Mouse (Mus musculus): ENCODE results near the gene Mapt. TPM values are rescaled to one million over a fixed set of nuclear protein-coding genes. Genes with fewer than 3 reads are reported as not detected.
"Not testable (repeated sequence)": the region's sequence is repeated elsewhere in the genome, so short reads cannot be mapped to it uniquely, and the experiment has no call there.

The Mapt gene
- polyA plus RNA-seq, 1 experiment = 5.5 TPM

DNA sequence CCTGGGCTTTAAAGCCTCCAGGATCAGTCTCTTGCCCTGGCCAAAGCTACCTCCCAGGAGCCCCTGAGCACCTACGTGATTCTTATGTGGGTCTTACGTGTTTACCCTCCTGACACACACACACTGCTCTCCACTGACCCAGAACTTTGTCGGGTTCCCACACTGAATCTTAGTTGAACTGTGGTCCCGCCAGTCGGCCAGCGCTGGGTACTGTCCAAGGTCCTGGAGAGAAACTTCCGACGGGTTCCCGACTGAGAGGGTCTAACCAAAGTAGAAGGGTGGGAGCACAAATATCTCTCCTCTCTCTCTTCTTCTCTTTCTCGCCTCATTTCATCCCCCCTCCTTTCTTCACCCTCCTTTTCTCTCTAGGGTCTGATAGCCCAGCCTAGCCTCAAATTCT is 33.3 kb upstream of the Mapt start:
- TF ChIP-seq CTCF (IDR thresholded peaks at IDR 0.05; ENCODE audit: control insufficient read depth, insufficient read depth, low read length) = no peak
- TF ChIP-seq POLR2A (IDR thresholded peaks at IDR 0.05; ENCODE audit: borderline replicate concordance, control insufficient read depth, low read depth, low read length) = no peak
- 8% methylated on average over 10 of the region's 10 CpGs for WGBS
- H3K4me1 ChIP-seq (ENCODE audit: control insufficient read depth, insufficient read depth, low read length) = no peaks in the 10 kb centered on the region

GRCm38 (mm10) chr11:104203271-104203670 is 27.9 kb upstream of the Mapt start:
- no peak overlapping the region for H3K27ac ChIP-seq (ENCODE audit: control insufficient read depth, insufficient read depth, low read depth, low read length, poor library complexity)
- no peak for TF ChIP-seq CTCF (IDR thresholded peaks at IDR 0.05; ENCODE audit: control insufficient read depth, insufficient read depth, low read length)
- TF ChIP-seq POLR2A (IDR thresholded peaks at IDR 0.05; ENCODE audit: borderline replicate concordance, control insufficient read depth, low read depth, low read length) = no peak
- no peak overlapping the region for H3K4me3 ChIP-seq (replicated peaks; ENCODE audit: control insufficient read depth, low read depth, low read length)
- no peaks in the 10 kb centered on the region for H3K4me1 ChIP-seq (ENCODE audit: control insufficient read depth, insufficient read depth, low read length)
- 31% methylated on average over 3 of the region's 3 CpGs for WGBS

More for the DNA sequence above, 33.3 kb upstream of the Mapt start:
- H3K27ac ChIP-seq (ENCODE audit: control insufficient read depth, insufficient read depth, low read depth, low read length, poor library complexity) = no peak overlapping the region
- H3K4me3 ChIP-seq (replicated peaks; ENCODE audit: control insufficient read depth, low read depth, low read length) = no peak overlapping the region

GRCm38 (mm10) chr11:104206573-104206972 is 24.6 kb upstream of the Mapt start:
- no peaks in the 10 kb centered on the region for H3K4me1 ChIP-seq (ENCODE audit: control insufficient read depth, insufficient read depth, low read length)
- TF ChIP-seq POLR2A (IDR thresholded peaks at IDR 0.05; ENCODE audit: borderline replicate concordance, control insufficient read depth, low read depth, low read length) (no peak), CTCF (IDR thresholded peaks at IDR 0.05; ENCODE audit: control insufficient read depth, insufficient read depth, low read length) (no peak)
- H3K4me3 ChIP-seq (replicated peaks; ENCODE audit: control insufficient read depth, low read depth, low read length) = no peak overlapping the region
- 66% methylated on average over 4 of the region's 4 CpGs for WGBS
- no peak overlapping the region for H3K27ac ChIP-seq (ENCODE audit: control insufficient read depth, insufficient read depth, low read depth, low read length, poor library complexity)

- WGBS = 60% methylated on average over 3 of the region's 3 CpGs
- TF ChIP-seq CTCF (IDR thresholded peaks at IDR 0.05; ENCODE audit: control insufficient read depth, insufficient read depth, low read length) (no peak), POLR2A (IDR thresholded peaks at IDR 0.05; ENCODE audit: borderline replicate concordance, control insufficient read depth, low read depth, low read length) (no peak)
- Histone ChIP-seq H3K4me3 (replicated peaks; ENCODE audit: control insufficient read depth, low read depth, low read length) (no peak overlapping the region), H3K4me1 (ENCODE audit: control insufficient read depth, insufficient read depth, low read length) (no peaks in the 10 kb centered on the region), H3K27ac (ENCODE audit: control insufficient read depth, insufficient read depth, low read depth, low read length, poor library complexity) (no peak overlapping the region)
Measured at GRCm38 (mm10) chr11:104209041-104209440, 22.1 kb upstream of the Mapt start.

DNA sequence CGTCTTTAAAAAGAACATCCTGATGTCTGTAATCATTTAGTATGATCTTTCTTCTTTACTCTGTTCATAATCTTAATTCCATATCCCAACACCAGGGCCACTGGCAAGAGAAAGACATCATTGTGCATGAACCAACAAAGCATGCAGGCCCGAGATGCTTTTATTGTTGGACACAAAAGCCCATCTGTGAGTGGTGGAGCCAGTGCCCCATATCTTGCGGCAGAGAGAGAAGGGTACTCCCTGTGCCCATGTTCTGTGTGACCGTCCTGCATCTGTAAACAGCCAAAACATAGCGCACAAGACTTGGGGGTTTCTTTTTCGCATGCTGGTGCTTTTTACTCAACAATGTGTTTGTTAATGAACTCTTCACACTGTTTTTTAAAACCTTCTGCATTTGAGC is 19.9 kb upstream of the Mapt start:
- WGBS = 76% methylated on average over 6 of the region's 6 CpGs

GRCm38 (mm10) chr11:104214128-104214527 is 17.1 kb upstream of the Mapt start:
- not testable (repeated sequence) for H3K4me1 ChIP-seq (ENCODE audit: control insufficient read depth, insufficient read depth, low read length); H3K4me3 ChIP-seq (replicated peaks; ENCODE audit: control insufficient read depth, low read depth, low read length); H3K27ac ChIP-seq (ENCODE audit: control insufficient read depth, insufficient read depth, low read depth, low read length, poor library complexity)
- 82% methylated on average over 5 of the region's 5 CpGs for WGBS

More for the DNA sequence above, 19.9 kb upstream of the Mapt start:
- TF ChIP-seq POLR2A (IDR thresholded peaks at IDR 0.05; ENCODE audit: borderline replicate concordance, control insufficient read depth, low read depth, low read length) = no peak
- Histone ChIP-seq H3K4me1 (ENCODE audit: control insufficient read depth, insufficient read depth, low read length) (no peaks in the 10 kb centered on the region), H3K4me3 (replicated peaks; ENCODE audit: control insufficient read depth, low read depth, low read length) (no peak overlapping the region), H3K27ac (ENCODE audit: control insufficient read depth, insufficient read depth, low read depth, low read length, poor library complexity) (no peak overlapping the region)

DNA sequence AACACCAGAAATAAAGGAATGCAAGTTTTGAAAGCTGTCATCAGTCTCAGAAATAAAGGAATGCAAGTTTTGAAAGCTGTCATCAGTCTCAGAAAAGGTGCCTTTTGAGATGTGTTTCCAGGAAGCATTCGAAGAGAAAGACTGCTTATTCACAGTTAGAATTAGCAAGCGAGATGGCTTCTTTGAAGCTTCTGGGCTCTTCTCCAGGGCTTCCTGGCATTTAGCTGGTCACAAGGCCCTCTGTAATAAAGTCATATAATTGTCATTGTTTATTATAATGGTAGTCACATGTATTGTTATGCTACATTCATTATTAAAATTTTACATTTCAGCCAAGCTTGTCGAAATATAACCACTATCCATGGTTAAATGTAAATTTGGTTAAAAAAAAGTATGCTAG is 13.1 kb upstream of the Mapt start:
- TF ChIP-seq POLR2A (IDR thresholded peaks at IDR 0.05; ENCODE audit: borderline replicate concordance, control insufficient read depth, low read depth, low read length) = no peak
- TF ChIP-seq CTCF (IDR thresholded peaks at IDR 0.05; ENCODE audit: control insufficient read depth, insufficient read depth, low read length) = no peak
- H3K4me3 ChIP-seq (replicated peaks; ENCODE audit: control insufficient read depth, low read depth, low read length) = no peak overlapping the region
- H3K27ac ChIP-seq (ENCODE audit: control insufficient read depth, insufficient read depth, low read depth, low read length, poor library complexity) = no peak overlapping the region
- H3K4me1 ChIP-seq (ENCODE audit: control insufficient read depth, insufficient read depth, low read length) = no peaks in the 10 kb centered on the region
- 73% methylated on average over 3 of the region's 3 CpGs for WGBS

GRCm38 (mm10) chr11:104220291-104220690 is 10.9 kb upstream of the Mapt start:
- Histone ChIP-seq H3K4me1 (ENCODE audit: control insufficient read depth, insufficient read depth, low read length) (no peaks in the 10 kb centered on the region), H3K27ac (ENCODE audit: control insufficient read depth, insufficient read depth, low read depth, low read length, poor library complexity) (no peak overlapping the region), H3K4me3 (replicated peaks; ENCODE audit: control insufficient read depth, low read depth, low read length) (no peak overlapping the region)
- no peak for TF ChIP-seq POLR2A (IDR thresholded peaks at IDR 0.05; ENCODE audit: borderline replicate concordance, control insufficient read depth, low read depth, low read length)
- TF ChIP-seq CTCF (IDR thresholded peaks at IDR 0.05; ENCODE audit: control insufficient read depth, insufficient read depth, low read length) = no peak
- 72% methylated on average over 4 of the region's 4 CpGs for whole genome bisulfite sequencing

DNA sequence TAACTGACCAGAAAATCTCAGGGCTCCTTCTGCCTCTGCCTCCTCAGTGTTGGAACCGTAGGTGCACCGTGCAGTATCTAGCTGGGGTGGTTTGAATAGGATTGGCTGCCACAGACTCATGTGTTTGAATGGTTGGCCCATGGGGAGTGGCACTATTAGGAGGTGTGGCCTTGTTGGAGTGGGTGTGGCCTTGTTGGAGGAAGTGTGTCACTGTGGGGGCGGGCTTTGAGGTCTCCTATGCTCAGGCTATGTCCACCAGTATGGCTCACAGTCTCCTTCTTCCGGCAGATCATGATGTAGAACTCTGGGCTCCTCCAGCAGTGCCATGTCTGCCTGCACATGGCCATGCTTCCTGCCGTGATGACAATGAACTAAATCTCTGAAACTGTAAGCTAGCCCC is 9.4 kb upstream of the Mapt start:
- H3K4me1 ChIP-seq (ENCODE audit: control insufficient read depth, insufficient read depth, low read length) = no peaks in the 10 kb centered on the region
- 76% methylated on average over 5 of the region's 5 CpGs for WGBS
- TF ChIP-seq POLR2A (IDR thresholded peaks at IDR 0.05; ENCODE audit: borderline replicate concordance, control insufficient read depth, low read depth, low read length) (no peak), CTCF (IDR thresholded peaks at IDR 0.05; ENCODE audit: control insufficient read depth, insufficient read depth, low read length) (no peak)
- no peak overlapping the region for H3K27ac ChIP-seq (ENCODE audit: control insufficient read depth, insufficient read depth, low read depth, low read length, poor library complexity)
- H3K4me3 ChIP-seq (replicated peaks; ENCODE audit: control insufficient read depth, low read depth, low read length) = no peak overlapping the region
